Mouse (Mus musculus) kidney, postnatal 36 days (tissue): ENCODE measurements around the gene Med18.
"Not testable (repeated sequence)": the region's sequence is repeated elsewhere in the genome, so short reads cannot be mapped to it uniquely, and the experiment has no call there.

ENCODE experiments used
- DNase-seq, 2 experiments: peaks; one replicate each; pipeline ENCODE4 v3.0.0; 2021 to 2022; ENCODE audit warnings: mixed read lengths in 2 of 2

The Med18 gene

DNA sequence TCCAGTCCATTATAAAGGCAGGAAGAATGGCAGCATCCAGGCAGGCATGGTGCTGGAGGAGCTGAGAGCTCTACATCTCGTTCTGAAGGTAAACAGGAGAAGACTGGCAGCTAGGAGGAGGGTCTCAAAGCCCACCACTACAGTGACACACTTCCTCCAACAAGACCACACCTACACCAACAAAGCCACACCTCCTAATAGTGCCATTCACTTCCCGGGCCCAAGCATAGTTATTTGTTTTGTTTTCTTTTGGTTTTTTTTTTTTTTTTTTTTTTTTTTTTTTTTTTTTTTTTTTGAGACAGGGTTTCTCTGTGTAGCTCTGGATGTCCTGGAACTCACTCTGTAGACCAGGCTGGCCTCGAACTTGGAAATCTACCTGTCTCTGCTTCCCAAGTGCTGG lies 18.4 kb upstream of the Med18 start:
- not testable (repeated sequence) for DNase-seq

DNA sequence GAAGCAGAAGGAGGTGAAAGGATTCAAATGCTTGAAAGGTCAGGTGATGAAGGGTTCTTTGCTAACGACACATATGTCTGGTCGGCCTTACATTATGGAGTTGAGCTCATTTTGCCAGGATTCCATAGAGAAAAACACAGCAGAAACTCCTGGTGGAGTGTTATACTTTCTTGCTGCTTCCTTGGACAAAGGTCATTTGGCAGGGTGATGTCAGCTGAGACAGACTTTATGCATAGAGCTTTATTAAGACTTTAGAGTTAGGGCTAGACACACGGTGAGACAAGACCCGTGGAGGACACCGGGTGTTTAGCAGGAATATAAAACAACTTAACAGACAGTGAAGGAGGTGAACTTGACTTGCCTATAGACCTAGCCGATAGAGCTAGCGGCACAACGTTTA lies 14.1 kb upstream of the Med18 start:
- DNase-seq: peak; percentile 40 to 59

DNA sequence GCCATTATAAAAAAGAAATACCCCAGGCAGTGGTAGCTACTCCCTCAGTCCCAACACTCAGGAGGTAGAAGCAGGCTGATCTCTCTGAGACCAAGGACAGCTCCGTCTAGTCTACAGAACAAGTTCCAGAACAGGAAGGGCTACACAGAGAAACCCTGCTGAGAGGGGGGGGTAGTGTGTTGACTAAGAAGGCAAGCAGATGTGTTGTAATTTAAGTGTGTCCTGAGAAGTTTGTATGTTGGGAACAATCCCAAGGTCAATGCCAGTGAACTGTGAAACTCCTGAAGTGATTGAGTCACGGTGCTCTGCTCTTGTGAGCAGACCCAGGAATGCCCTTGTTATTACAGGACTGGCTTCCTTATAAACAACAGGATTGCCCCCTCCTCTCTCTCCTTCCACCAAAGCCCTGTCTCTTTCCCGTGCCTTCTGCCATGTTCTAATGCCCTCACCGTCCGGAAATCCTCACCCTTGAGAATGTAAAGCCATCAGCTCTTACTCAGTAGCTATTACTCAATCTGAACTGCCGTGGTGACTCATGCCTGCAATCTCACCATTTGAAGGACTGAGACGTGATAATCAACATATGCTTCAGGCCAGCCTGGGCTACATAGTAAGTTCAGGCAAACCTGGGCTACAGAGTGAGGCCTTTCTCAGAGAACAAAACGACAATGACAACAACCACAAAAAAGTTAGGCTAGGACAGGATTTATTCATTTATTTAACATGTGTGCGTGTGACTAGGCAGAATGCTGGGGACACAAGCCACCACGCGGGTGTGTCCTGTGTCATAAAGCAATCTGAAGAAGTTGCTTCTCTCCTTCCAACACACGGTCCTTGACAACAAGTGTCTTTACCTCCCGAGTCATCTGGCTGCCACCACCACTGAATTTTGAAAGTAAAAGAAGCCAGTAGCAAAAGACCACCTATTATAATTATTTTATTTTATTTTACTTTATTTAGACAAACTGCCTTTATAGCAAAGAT lies 12.5 kb upstream of the Med18 start:
- DNase-seq: peak; percentile 60 to 86

DNA sequence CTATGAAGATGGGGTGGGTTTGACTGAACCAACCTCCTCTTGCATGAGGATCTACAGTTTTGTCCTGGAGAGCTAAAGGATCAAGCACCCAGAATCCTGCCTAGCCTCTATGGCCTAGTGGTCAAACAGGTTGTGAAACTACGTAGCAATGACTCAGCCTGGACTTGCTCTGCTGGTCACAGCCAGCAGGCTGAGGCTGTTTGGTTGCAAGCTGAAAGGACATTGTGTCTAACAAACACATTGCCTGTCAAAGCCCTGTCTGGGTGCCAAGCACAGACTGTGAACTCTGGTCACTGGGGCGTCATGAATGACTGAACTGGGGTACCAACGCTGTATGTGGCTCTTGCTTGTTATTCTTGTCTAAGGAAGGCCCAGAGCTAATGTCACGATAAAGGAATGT lies 10.9 kb upstream of the Med18 start:
- peak; percentile 88 to 96 for DNase-seq

DNA sequence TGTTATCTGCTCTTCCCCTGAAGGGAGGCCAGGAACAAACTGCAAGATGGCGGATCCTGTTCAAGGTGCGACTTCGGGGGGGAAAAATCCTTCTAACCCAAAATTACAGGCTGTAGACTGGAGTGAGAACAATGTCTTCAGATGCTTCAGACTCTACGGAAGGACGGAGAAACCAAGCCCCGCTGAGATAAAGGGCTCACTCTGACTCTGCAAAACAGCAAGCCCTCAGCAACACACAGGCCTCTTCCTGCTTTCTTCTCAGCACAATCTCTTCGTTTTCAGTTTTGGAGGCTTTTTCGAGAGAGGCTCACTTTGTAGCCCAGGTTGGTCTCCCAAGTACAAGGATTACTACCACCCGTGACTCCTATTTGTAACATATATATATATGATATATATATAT lies 9.7 kb upstream of the Med18 start:
- no peak for DNase-seq

DNA sequence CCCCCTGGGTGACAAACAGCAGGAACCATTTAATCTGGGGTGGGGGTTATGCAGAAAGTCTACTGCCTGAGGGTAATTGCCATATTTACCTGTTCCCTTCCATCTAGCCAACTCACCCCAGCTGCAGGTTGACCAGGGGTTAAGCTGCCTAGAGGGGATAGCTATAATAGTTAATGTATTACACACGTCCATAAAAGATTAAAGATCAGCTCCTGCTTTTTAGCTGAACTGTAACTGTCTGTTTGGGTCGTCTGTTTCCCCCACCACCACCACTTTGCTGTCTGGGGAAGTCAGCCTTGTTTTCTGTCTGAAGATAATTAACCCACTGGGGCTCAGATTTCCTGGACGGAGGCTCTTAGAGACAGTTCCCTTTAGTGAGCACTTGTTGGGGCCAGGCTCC lies 6.2 kb upstream of the Med18 start:
- DNase-seq: peak; percentile 57 to 85

DNA sequence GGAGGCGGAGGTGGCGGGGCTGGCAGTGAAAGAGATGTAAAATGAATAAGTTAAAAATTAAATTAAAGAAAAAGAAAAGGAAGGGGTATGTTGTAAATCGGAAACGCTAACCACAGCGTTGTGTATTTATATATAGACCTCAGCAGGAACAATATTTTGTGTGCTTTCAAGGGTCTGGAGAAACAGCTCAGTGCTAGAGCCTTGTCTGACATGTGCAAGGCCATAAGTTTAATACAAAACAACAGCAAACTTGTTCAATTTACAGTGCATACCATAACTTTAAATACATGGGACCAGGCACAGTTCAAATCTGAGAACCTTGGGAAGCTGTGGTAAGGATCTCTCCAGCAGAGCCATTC lies 513 bp upstream of the Med18 start:
- DNase-seq: no peak

DNA sequence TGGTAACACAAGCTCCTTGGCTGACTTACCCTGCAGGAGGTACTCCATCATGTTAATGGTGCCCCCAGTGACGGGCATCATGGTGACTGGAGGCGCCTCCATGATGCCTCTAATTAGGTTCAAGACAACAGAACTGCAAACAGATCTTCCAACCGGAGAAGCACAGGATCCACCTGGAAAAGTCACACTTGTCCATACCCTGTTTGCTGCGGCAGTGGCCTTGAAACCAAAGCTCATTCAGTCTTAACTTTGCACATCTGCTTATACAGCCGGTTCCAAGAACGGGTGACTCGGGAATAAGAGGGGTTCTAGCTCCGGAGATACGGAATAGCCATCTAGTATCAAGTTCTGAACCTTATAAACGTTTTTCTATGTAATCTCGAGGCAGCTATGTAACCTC lies 885 bp downstream of the Med18 start:
- no peak for DNase-seq

DNA sequence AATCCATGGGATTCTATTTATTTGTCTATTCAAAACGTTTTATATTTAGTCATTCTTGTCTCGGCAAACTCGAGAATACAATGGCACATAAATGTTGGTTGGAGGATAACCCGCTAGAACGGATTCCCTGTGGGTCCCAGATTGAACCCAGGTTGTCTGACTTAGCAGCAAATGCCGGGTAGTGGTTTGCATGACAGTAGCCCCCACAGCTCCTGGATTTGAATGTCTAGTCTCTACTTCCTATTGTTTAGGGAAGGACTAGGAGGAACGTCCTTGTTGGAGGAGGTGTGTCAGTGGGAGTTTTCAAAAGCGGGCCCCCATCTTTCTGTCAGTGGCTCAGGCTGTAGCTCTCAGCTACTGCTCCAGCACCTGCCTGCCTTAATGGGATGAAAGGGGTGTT lies 3.5 kb downstream of the Med18 start:
- DNase-seq: no peak

DNA sequence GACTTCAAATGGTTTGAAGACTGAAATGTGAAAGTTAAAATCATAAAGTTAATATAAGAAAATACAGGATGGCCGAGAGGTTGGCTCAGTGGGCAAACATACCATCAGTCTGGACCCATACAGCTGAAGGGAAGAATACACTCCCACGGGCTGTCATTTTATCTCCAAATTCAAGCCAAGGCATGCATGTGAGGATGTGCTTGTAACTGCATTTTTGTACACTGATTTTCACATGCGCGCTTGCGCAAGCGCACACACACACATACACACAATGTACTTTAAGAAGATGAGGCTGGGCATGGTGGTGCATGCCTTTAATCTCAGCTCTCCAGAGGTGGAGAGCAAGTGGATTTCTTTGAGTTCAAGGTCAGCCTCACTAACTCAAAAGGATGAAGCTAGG lies 8.2 kb downstream of the Med18 start:
- DNase-seq: no peak

DNA sequence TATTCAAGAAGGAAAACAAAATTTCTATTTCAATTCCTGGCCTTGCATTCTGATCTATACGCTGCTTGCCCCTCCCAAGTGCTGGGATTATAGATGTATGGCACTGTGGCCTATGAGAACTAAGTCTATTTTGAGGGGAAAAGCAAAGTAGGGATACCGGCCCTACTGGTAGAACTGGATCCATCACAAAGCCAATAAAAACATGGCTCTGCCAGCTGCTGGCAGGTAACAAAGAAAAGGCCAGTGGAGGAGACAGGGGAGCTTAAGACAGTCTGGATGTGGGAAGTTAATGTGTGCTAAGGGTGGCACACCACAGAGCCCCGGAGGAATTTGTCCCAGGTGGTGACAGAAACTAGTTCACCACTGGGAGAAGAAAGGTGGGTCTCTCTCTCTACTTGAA lies 8.6 kb downstream of the Med18 start:
- DNase-seq: peak in 1 of 2 experiments; percentile 34

DNA sequence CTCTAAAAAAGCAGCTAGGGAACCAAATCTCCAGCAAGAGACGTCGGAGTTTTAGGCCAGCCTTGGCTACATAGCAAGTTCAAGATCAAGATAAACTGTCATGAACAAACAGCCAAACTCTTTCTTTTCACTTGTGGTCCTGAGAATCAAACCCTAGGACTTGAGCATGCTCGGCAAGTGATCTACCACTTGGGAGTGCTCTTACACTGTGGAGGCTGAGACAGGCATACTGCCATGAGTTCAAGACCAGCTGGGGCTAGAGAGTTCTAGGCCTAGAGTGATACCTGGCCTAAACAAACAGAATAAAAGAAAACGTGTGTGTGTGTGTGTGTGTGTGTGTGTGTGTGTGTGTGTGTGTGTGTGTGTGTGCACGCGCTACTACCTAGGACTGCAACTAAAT lies 9.5 kb downstream of the Med18 start:
- no peak for DNase-seq

DNA sequence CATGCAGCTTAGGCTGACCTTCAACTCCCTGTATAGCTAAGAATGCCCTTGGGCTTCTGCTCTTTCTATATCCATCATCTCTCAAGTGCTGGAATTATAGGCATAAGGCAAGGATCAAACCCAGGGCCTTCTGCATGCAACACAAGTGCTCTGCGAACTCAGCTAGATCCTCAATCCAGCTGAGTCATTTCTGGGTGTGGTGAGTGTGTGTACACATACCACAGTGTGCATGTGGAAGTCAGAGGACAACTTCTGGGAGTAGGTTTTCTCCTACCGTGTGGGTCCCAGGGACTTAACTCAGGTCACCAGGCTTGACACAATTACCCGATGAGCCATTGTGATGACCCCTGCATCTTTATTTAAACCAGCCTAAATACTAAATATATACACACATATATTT lies 13.9 kb downstream of the Med18 start:
- no peak for DNase-seq

DNA sequence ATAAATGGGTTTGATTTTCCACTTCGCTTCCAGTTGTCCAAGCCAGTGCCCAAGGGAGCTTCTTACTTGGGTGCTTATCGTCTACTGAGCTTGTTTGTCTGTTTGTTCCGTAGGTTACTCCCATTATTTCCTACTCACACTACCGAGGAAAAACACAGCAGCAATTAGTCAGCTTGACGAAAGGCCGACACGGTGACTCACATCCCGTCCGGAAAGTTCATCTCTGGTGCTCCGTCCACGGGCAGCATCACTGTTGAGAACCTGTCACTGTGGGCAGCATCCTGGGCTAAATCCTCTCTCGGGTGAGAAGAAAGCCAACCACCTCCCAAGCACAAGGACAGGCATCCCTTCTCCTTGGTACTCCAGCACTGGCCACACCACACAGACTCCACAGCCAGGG lies 17.6 kb downstream of the Med18 start:
- peak; percentile 37 to 46 for DNase-seq

DNA sequence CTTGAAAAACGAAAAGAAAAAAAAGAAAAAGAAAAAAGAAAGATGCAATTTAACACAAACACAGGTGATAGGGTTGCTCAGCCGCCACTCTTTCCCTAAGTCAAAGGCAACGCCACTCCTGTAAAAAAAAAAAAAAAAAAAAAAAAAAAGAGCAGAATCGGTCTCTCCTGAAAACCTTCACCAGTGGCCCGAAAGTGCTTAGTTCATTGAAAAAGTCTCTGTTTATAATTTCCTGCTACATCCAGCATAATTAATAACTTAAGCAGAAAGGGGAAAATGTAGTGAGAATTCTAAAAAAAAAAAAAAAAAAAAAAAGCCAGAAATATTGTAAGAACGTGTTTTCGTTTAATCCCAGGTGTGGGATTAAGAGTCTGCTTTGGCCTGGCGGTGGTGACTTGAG lies 19.2 kb downstream of the Med18 start:
- DNase-seq: no peak

DNA sequence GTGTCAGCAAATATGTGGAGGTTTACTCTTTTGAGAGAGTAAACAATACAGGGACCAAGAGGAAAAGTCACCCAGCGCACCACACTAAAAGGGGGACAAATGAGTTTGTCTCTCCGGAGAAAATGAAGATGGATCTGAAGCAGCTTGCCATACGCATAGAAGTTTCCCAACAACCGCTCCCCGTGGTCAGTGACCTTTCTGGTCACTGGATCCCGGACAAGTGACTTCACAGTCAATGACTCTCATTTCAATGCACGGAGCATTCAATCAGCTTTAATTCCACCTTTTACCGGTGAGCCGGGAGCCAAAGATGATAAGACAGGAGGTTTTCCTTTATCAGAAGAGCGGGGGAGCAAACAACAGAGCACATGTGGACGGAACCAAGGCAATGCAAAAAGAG lies 25.9 kb downstream of the Med18 start:
- no peak for DNase-seq

DNA sequence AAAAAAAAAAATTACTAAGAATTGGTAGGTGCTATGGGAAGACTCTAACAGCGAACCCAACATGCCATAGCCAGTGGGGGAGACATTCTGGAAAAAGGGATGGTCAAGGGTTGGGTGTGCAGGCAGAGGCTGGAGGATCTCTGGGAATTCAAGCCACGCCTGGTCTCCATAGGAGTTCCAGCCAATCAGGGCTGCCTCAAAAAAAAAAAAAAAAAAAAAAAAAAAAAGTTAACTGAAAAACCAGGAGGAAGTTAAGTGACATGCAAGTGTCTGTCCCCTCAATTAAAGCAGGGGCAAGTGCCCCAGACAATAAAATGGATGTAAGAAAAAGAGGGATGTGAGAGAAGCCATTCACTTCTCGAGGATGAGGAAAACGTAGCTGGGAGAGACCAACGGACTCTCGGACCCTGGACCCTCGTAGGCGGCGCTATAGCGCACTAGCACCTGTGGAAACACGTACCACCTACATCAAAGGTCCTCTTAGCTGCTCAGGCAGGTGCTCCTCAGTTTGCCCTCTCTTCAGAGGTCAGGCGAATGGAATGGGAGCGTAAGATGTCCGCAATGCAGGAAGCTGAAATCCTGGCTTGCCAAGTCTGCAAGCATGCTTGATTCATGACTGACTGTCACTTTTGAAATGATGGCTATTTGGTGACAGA lies 30.9 kb downstream of the Med18 start:
- no peak for DNase-seq

DNA sequence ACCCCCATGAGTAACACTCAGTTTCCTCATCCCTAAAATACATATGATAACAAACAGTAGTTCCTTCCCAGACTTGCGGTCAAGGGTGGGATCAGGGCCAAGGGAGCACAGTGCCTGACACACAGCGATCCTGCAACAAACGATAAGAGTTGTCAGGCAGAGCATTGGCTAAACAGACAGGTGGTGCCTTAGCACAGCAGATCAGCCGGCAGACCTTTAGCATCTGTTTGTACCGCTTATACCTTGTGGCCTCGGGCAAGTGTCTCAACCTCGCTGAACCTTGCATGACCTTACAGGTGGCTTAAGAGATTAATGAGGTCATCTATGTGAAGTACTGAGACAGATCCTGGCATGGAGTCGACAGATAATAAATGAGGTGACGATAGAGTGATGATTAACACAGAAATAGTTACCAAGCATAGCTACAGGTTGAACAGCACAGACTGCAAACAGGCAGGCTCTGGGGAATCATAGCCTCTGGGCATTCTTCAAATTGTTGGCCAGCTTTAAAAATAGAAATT lies 35.6 kb downstream of the Med18 start:
- DNase-seq: no peak

DNA sequence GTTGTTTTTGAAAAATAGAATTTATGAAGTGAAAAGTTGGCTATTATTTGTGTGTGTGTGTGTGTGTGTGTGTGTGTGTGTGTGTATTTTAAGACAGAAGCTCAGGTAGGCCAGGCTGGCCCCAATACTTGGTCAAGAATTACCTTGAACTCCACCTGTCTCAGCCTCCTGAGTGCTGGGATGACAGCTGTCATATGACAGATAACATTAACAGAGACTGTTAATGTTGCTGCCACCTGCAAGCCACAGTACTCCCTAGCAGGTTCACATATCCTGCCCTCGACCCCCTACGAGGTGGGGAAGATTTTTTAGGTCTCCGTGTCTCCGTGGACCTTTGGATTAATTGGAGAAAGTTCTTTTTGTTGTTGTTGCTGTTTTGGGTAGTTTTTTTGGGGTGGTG lies 36.2 kb downstream of the Med18 start:
- DNase-seq: no peak

DNA sequence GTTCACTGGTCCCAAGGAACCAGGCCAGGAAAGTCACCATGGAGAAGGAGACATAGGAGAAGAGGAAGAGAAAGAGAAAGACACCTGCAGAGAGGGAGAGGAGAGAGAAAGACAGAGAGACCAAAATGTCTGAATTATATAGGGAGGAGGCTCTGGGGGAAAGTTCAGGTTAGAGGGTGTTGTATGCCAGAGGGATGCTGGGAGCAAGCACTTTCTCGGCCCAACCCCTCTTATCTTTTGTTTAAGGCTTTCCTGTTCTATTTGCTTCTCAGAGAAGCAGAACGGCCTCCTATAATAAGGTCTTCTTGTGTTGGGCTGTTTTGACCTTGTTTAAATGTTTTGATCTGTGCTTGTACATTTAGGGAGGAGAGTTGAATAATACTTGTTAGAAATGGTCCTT lies 37.7 kb downstream of the Med18 start:
- DNase-seq: no peak

DNA sequence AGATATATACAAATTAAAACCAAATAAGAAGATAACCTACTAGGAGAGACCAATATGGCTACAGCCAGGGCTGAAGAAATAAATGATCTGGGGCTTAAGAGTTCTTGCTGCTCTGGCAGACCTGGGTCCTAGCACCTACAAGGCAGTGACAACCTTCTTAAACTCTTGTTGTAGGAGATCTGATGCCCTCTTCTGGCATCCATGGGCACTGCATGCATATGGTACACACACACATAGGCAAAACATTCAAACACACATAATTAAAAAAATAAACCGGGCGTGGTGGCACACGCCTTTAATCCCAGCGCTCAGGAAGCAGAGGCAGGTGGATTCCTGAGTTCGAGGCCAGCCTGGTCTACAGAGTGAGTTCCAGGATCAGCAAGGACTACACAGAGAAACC lies 39.0 kb downstream of the Med18 start:
- DNase-seq: no peak

DNA sequence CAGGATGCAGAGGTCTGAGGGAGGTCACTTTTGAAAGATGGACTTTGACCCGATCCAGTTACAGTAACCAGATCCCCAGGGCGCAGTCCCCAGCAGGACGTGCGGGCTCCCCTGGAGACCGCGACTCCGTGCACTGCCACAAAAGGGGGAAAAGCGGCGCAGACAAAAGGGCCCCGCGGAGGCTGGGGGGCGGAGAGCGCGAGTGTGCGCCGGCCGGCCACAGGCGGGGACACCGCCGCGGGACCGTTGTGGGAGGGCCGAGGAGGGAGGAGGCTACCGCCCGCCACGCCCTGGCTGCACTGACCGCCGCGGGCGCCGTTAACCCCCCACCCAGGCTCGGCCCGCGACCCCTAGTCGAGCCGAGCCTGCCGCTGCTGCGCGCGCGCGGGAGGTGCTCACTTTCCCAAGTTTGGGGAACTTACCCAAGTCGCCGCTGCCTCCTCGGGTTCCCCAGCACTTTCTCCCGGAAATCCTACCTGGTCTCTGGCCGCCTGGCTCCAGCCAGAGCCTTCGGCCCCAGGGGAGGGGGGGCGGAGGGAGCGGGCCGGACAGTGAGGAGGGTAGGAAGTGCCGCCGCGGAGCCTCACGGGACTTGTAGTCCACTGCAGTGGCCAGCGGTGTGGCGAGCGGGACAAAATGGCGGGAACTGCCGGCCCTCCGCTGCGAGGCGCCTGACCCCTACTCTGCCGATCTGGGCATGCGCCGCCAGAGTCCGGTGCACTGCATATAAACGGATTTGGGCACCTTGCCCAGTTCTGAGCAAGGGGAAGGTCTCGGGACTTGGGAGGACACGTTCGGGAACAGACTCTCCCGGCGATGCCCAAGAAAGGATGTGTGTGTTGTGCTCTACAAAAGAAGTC lies 41.6 kb downstream of the Med18 start, which contains the start of gene Phactr4:
Gene Phactr4, minus strand, starts transcription at position 567 of the 860 bp plus-strand sequence.
- peak; percentile 99 for DNase-seq

DNA sequence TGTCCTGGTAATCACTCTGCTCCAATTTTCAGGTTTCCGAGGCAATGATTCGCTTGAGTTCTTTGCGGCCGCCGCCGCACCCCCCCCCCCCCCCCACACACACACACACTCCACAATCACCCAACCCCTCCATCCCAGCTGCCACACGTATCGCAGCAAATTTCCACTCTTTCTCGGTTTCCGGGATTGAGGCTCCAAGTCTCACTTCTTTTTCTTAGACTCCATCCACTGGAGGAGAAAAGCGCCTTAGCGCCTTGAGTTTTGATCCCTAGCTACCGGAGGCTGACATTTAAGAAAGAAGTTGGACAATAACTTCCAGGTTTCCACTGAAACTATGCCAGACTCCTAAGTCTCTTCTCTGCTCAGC lies 42.2 kb downstream of the Med18 start:
- DNase-seq: no peak
